Mouse (Mus musculus) liver, embryonic 11.5 days (tissue): ENCODE results near the gene En1. TPM values are rescaled to one million over a fixed set of nuclear protein-coding genes. Genes with fewer than 3 reads are reported as not detected.

Experiments
- ATAC-seq: fragments of 200-750 bp; cut with Nextera tagmentation; replicated peaks from 2 replicates; pipeline ENCODE4 v1.8.0; 2017; ENCODE audit warnings: moderate number of reproducible peaks, mild to moderate bottlenecking, moderate TSS enrichment, moderate library complexity; ENCODE audit not compliant: low FRiP score
- DNase-seq: peaks from one replicate; pipeline ENCODE4 v3.0.0-alpha.2; 2017; ENCODE audit warnings: low spot score
- H3K27ac ChIP-seq: fragments of 300-500 bp; sonication (generic); 2 replicates; pipeline ENCODE4 v1.5.1; 2014; ENCODE audit warnings: mild to moderate bottlenecking, low read depth, low read length, control low read depth
- H3K27me3 ChIP-seq: fragments of 300-500 bp; sonication (generic); replicated peaks from 2 replicates; pipeline ENCODE4 v1.6.1; 2014; ENCODE audit warnings: low read length, mixed read lengths; ENCODE audit not compliant: control insufficient read depth, insufficient read depth
- H3K36me3 ChIP-seq: fragments of 300-500 bp; sonication (generic); 2 replicates; pipeline ENCODE4 v1.6.1; 2014; ENCODE audit warnings: mild to moderate bottlenecking, low read length, moderate library complexity, mixed read lengths; ENCODE audit not compliant: control insufficient read depth, insufficient read depth
- H3K4me1 ChIP-seq: fragments of 300-500 bp; sonication (generic); replicated peaks from 2 replicates; pipeline ENCODE4 v1.6.1; 2014; ENCODE audit warnings: low read length, mixed read lengths; ENCODE audit not compliant: control insufficient read depth, insufficient read depth
- H3K4me2 ChIP-seq: fragments of 300-500 bp; sonication (generic); 2 replicates; pipeline ENCODE4 v1.6.1; 2014; ENCODE audit warnings: mild to moderate bottlenecking, control low read depth, moderate library complexity
- H3K4me3 ChIP-seq: fragments of 300-500 bp; sonication (generic); 2 replicates; pipeline ENCODE4 v1.5.1; 2014; ENCODE audit warnings: low read depth, low read length, control low read depth
- H3K9ac ChIP-seq: fragments of 300-500 bp; sonication (generic); 2 replicates; pipeline ENCODE4 v1.6.1; 2014; ENCODE audit warnings: low read depth, low read length, control low read depth
- H3K9me3 ChIP-seq: fragments of 300-500 bp; sonication (generic); 2 replicates; pipeline ENCODE4 v1.6.1; 2016; ENCODE audit warnings: low read length, inconsistent platforms, mixed read lengths; ENCODE audit not compliant: control insufficient read depth
- WGBS: fragments of 180-500 bp; shearing (Covaris S2); extraction: QIAGEN DNeasy Blood & Tissue Kit; methylation state at CpG from one replicate; pipeline ENCODE4 v1.1.7; 2014; 5-methylcytosine and 5-hydroxymethylcytosine counted together
- polyA plus RNA-seq: library from polyadenylated mRNA; unstranded; fragments of >200 nt; fragmentation: Nextera tagmentation; extraction: Ambion mirVana; gene quantifications from 2 replicates; pipeline ENCODE4 v1.2.1, GENCODE M21; 2014

Gene En1
- polyA plus RNA-seq, 1 experiment from 2014 or later, result 1.1 TPM

- ATAC-seq, result no peak
- peaks cover 2% of the 10 kb centered on the region; the same call in 1 of the 2 replicates for H3K4me1 ChIP-seq
- WGBS, result 42% methylated on average over 10 of the region's 10 CpGs
These were observed 41.2 kb downstream of the En1 start for GRCm38 (mm10) chr1:120643380-120643779.

GRCm38 (mm10) chr1:120643848-120644711, 41.9 kb downstream of the En1 start:
- no peak overlapping the region; the same call in 1 of the 2 replicates for H3K4me2 ChIP-seq
- no peak overlapping the region for H3K9ac ChIP-seq
- 0 out of 2 replicates have a peak, but pooled peaks cover 5% of the 10 kb centered on the region for H3K27me3 ChIP-seq
- no peaks in the 10 kb centered on the region for H3K9me3 ChIP-seq
- WGBS, result 28% methylated on average over 13 of the region's 13 CpGs
- DNase-seq (no peak), ATAC-seq (no peak)
- H3K4me1 ChIP-seq, result peaks cover 2% of the 10 kb centered on the region; the same call in 1 of the 2 replicates
- H3K36me3 ChIP-seq, result no peaks in the 10 kb centered on the region
- H3K4me3 ChIP-seq, result no peak overlapping the region
- no peak overlapping the region for H3K27ac ChIP-seq

More at GRCm38 (mm10) chr1:120643380-120643779, 41.2 kb downstream of the En1 start:
- Histone ChIP-seq H3K27me3 (0 out of 2 replicates have a peak, but pooled peaks cover 5% of the 10 kb centered on the region), H3K36me3 (no peaks in the 10 kb centered on the region), H3K9ac (no peak overlapping the region), H3K4me2 (no peak overlapping the region), H3K4me3 (no peak overlapping the region), H3K27ac (no peak overlapping the region), H3K9me3 (no peaks in the 10 kb centered on the region)
- DNase-seq, result no peak

DNA sequence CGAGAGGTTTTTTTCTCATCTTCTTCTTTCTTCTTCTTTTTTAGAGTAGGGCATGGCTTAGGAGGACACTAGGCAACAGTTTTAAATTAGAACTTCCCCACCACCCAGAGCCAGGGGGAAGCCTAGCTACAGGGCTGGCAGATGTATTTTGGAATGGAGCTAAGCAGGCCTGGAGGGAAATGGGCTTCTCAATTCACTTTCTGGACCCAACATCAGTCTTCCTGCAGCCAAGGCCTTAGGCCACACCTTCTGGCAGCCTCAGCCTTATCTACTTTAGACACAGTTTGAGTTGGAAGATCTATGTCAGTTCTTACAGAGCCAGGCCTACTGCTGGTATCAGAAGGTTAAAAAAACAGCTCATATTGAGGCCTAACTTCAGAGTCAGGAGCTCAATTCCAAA, 42.5 kb downstream of the En1 start:
- no peaks in the 10 kb centered on the region for H3K9me3 ChIP-seq
- H3K9ac ChIP-seq, result no peak overlapping the region
- H3K27ac ChIP-seq, result no peak overlapping the region
- H3K36me3 ChIP-seq, result no peaks in the 10 kb centered on the region
- DNase-seq, result no peak
- 0 out of 2 replicates have a peak, but pooled peaks cover 5% of the 10 kb centered on the region for H3K27me3 ChIP-seq
- H3K4me1 ChIP-seq, result peaks cover 2% of the 10 kb centered on the region; the same call in 1 of the 2 replicates
- 56% methylated on average over 1 of the region's 1 CpGs for WGBS
- ATAC-seq, result peak; percentile 41; the same call in 1 of the 2 replicates
- no peak overlapping the region for H3K4me3 ChIP-seq
- no peak overlapping the region; the same call in 1 of the 2 replicates for H3K4me2 ChIP-seq

GRCm38 (mm10) chr1:120650068-120650467, 47.9 kb downstream of the En1 start:
- H3K4me2 ChIP-seq, result no peak overlapping the region
- no peaks in the 10 kb centered on the region for H3K4me1 ChIP-seq
- ATAC-seq, result no peak
- H3K4me3 ChIP-seq, result no peak overlapping the region
- H3K27ac ChIP-seq, result no peak overlapping the region
- no peaks in the 10 kb centered on the region for H3K36me3 ChIP-seq
- H3K27me3 ChIP-seq, result no peaks in the 10 kb centered on the region
- H3K9me3 ChIP-seq, result no peaks in the 10 kb centered on the region
- WGBS, result 68% methylated on average over 8 of the region's 8 CpGs
- no peak overlapping the region for H3K9ac ChIP-seq
- DNase-seq, result no peak

DNA sequence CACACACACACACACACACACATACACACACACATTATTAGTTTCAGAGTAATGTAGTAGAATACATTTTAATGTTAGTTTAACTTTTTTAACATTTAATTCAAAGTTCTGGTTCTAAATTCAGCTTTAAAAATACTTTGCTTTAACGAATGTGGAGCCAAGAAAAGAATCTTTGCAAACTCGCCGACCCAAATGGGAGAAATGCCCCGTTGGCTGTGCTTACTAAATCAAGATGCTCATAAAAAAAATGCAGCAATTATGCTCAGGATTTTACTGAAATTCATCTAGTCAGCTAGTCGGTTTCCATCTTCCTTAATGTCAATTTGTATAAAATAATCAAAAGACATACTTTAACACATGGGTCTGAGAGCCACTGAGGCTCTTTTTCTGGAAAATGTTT, 49.8 kb downstream of the En1 start:
- 82% methylated on average over 5 of the region's 5 CpGs for WGBS
- ATAC-seq, result no peak

DNA sequence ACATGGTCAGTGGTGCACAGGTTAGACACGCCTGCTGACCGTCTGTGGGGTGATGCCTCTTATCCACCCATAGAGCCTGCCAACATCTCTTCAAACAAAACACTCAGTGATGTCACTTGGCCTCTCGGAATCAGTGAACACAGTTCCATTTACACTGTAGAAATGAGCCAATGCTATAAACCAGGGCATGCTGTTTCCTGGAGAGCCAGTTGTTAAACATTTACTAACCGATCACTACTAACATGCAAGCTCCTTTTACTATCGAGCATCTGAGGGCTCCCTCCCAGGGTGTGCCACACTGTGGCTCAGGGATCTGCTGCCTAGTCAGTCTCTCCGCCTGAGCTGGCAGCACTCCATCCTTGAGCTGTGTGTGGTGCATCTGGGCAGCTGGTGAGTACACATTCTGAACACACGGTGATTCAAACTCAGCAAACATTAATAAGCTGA, 52.8 kb downstream of the En1 start:
- Histone ChIP-seq H3K36me3 (no peaks in the 10 kb centered on the region), H3K4me3 (no peak overlapping the region), H3K9me3 (no peaks in the 10 kb centered on the region), H3K4me2 (no peak overlapping the region), H3K9ac (no peak overlapping the region), H3K27ac (no peak overlapping the region), H3K27me3 (no peaks in the 10 kb centered on the region), H3K4me1 (no peaks in the 10 kb centered on the region)
- no peak for DNase-seq
- WGBS, result 73% methylated on average over 7 of the region's 7 CpGs
- no peak for ATAC-seq

More for the DNA sequence above, 49.8 kb downstream of the En1 start:
- no peak overlapping the region for H3K4me3 ChIP-seq
- H3K36me3 ChIP-seq, result no peaks in the 10 kb centered on the region
- H3K27ac ChIP-seq, result no peak overlapping the region
- DNase-seq, result no peak
- H3K27me3 ChIP-seq, result no peaks in the 10 kb centered on the region
- H3K4me2 ChIP-seq, result no peak overlapping the region
- H3K9ac ChIP-seq, result no peak overlapping the region
- no peaks in the 10 kb centered on the region for H3K9me3 ChIP-seq
- no peaks in the 10 kb centered on the region for H3K4me1 ChIP-seq

Other genes with a start within 250 kb of the En1 start
- gene Marco, start 97.4 kb upstream of the En1 start, polyA plus RNA-seq, result 3.1 and 4.4 TPM in 2 replicates